Mouse (Mus musculus): ENCODE data around the gene Vmn2r90. TPM values are rescaled to one million over a fixed set of nuclear protein-coding genes. Genes with fewer than 3 reads are reported as not detected.
"Not testable (repeated sequence)": the region's sequence is repeated elsewhere in the genome, so short reads cannot be mapped to it uniquely, and the experiment has no call there.

The Vmn2r90 gene
- not detected in 2 replicates for polyA plus RNA-seq (2016; fragmentation: Nextera tagmentation; extraction: Ambion mirVana)

- Histone ChIP-seq H3K9me3 (peaks cover 2% of the 10 kb centered on the region; the same call in 1 of the 2 replicates), H3K4me1 (replicated peaks) (no peaks in the 10 kb centered on the region), H3K27ac (no peak within 1 kb of the TSS), H3K4me3 (no peak within 1 kb of the TSS), H3K27me3 (ENCODE audit: insufficient read depth, poor library complexity, severe bottlenecking) (no peaks in the 10 kb centered on the region), H3K36me3 (no peaks in the 10 kb centered on the region)
- WGBS, result 72% methylated on average over 1 of the region's 1 CpGs
- DNase-seq (ENCODE audit: low spot score), result no peak
These were observed at the start of gene Vmn2r90 for GRCm38 (mm10) chr17:17703447-17703846. Gene Vmn2r90 (plus strand): TSS chr17:17703747.

- 35% methylated on average over 10 of the region's 10 CpGs for WGBS
- DNase-seq (ENCODE audit: low spot score), result no peak
- Histone ChIP-seq H3K27me3 (ENCODE audit: insufficient read depth, poor library complexity, severe bottlenecking) (no peaks in the 10 kb centered on the region), H3K4me3 (no peak overlapping the region), H3K9me3 (no peaks in the 10 kb centered on the region; the same call in 1 of the 2 replicates), H3K27ac (no peak overlapping the region), H3K36me3 (no peaks in the 10 kb centered on the region), H3K4me1 (replicated peaks) (0 out of 2 replicates have a peak, but pooled peaks cover 3% of the 10 kb centered on the region)
These were observed 48.3 kb upstream of the Vmn2r90 start for GRCm38 (mm10) chr17:17654997-17655828.

- Histone ChIP-seq H3K27ac (no peak overlapping the region), H3K4me1 (replicated peaks) (0 out of 2 replicates have a peak, but pooled peaks cover 3% of the 10 kb centered on the region), H3K4me3 (no peak overlapping the region), H3K27me3 (ENCODE audit: insufficient read depth, poor library complexity, severe bottlenecking) (no peaks in the 10 kb centered on the region), H3K9me3 (no peaks in the 10 kb centered on the region; the same call in 1 of the 2 replicates), H3K36me3 (no peaks in the 10 kb centered on the region)
- 52% methylated on average over 2 of the region's 2 CpGs for WGBS
- DNase-seq (ENCODE audit: low spot score), result no peak
These were observed 47.7 kb upstream of the Vmn2r90 start for GRCm38 (mm10) chr17:17655829-17656176.

GRCm38 (mm10) chr17:17678781-17679180, 24.8 kb upstream of the Vmn2r90 start:
- no peaks in the 10 kb centered on the region for H3K36me3 ChIP-seq
- H3K4me3 ChIP-seq, result no peak overlapping the region
- H3K27me3 ChIP-seq (ENCODE audit: insufficient read depth, poor library complexity, severe bottlenecking), result no peaks in the 10 kb centered on the region
- no peak for DNase-seq (ENCODE audit: low spot score)
- H3K9me3 ChIP-seq, result no peaks in the 10 kb centered on the region
- no peaks in the 10 kb centered on the region for H3K4me1 ChIP-seq (replicated peaks)
- 95% methylated on average over 1 of the region's 1 CpGs for WGBS
- no peak overlapping the region for H3K27ac ChIP-seq

- DNase-seq (ENCODE audit: low spot score), result no peak
- H3K27ac ChIP-seq, result no peak overlapping the region
- H3K36me3 ChIP-seq, result no peaks in the 10 kb centered on the region
- H3K27me3 ChIP-seq (ENCODE audit: insufficient read depth, poor library complexity, severe bottlenecking), result no peaks in the 10 kb centered on the region
- H3K4me1 ChIP-seq (replicated peaks), result no peaks in the 10 kb centered on the region
- WGBS, result 71% methylated on average over 2 of the region's 2 CpGs
- no peak overlapping the region for H3K4me3 ChIP-seq
- no peaks in the 10 kb centered on the region for H3K9me3 ChIP-seq
These were observed 12.9 kb upstream of the Vmn2r90 start for GRCm38 (mm10) chr17:17690659-17691058.

GRCm38 (mm10) chr17:17732396-17732795, 28.8 kb downstream of the Vmn2r90 start:
- not testable (repeated sequence) for H3K36me3 ChIP-seq; DNase-seq (ENCODE audit: low spot score); H3K4me3 ChIP-seq; H3K27ac ChIP-seq; H3K9me3 ChIP-seq; H3K4me1 ChIP-seq (replicated peaks); H3K27me3 ChIP-seq (ENCODE audit: insufficient read depth, poor library complexity, severe bottlenecking)
- WGBS, result 81% methylated on average over 4 of the region's 4 CpGs

GRCm38 (mm10) chr17:17738635-17739034, 35.1 kb downstream of the Vmn2r90 start:
- no peak for DNase-seq (ENCODE audit: low spot score)
- Histone ChIP-seq H3K4me3 (no peak overlapping the region), H3K27ac (no peak overlapping the region), H3K4me1 (replicated peaks) (no peaks in the 10 kb centered on the region), H3K36me3 (no peaks in the 10 kb centered on the region), H3K9me3 (peaks cover 18% of the 10 kb centered on the region), H3K27me3 (ENCODE audit: insufficient read depth, poor library complexity, severe bottlenecking) (no peaks in the 10 kb centered on the region)
- WGBS, result 81% methylated on average over 1 of the region's 1 CpGs

- H3K27me3 ChIP-seq (ENCODE audit: insufficient read depth, poor library complexity, severe bottlenecking); DNase-seq (ENCODE audit: low spot score); H3K4me3 ChIP-seq; H3K4me1 ChIP-seq (replicated peaks); H3K27ac ChIP-seq; H3K36me3 ChIP-seq: not testable (repeated sequence)
- 92% methylated on average over 7 of the region's 7 CpGs for WGBS
- H3K9me3 ChIP-seq, result peaks cover 18% of the 10 kb centered on the region
These were observed 35.8 kb downstream of the Vmn2r90 start for GRCm38 (mm10) chr17:17739300-17739699.

- WGBS, result 80% methylated on average over 5 of the region's 5 CpGs
- peaks cover 18% of the 10 kb centered on the region for H3K9me3 ChIP-seq
- not testable (repeated sequence) for H3K27me3 ChIP-seq (ENCODE audit: insufficient read depth, poor library complexity, severe bottlenecking); DNase-seq (ENCODE audit: low spot score); H3K4me3 ChIP-seq; H3K27ac ChIP-seq; H3K36me3 ChIP-seq; H3K4me1 ChIP-seq (replicated peaks)
These were observed 36.4 kb downstream of the Vmn2r90 start for GRCm38 (mm10) chr17:17739936-17740335.

- H3K4me3 ChIP-seq; H3K27ac ChIP-seq; H3K36me3 ChIP-seq; DNase-seq (ENCODE audit: low spot score); H3K27me3 ChIP-seq (ENCODE audit: insufficient read depth, poor library complexity, severe bottlenecking); H3K4me1 ChIP-seq (replicated peaks): not testable (repeated sequence)
- H3K9me3 ChIP-seq, result peaks cover 18% of the 10 kb centered on the region
These were observed 38.0 kb downstream of the Vmn2r90 start for GRCm38 (mm10) chr17:17741516-17741915.

- H3K4me3 ChIP-seq; H3K27me3 ChIP-seq (ENCODE audit: insufficient read depth, poor library complexity, severe bottlenecking); H3K9me3 ChIP-seq; H3K36me3 ChIP-seq; H3K4me1 ChIP-seq (replicated peaks); H3K27ac ChIP-seq: not testable (repeated sequence)
- DNase-seq (ENCODE audit: low spot score), result peak; percentile 25
- 18% methylated on average over 4 of the region's 4 CpGs for WGBS
These were observed 45.8 kb downstream of the Vmn2r90 start for GRCm38 (mm10) chr17:17749371-17749770.

- 84% methylated on average over 1 of the region's 1 CpGs for WGBS
- H3K27ac ChIP-seq, result no peak overlapping the region
- no peak for DNase-seq (ENCODE audit: low spot score)
- H3K9me3 ChIP-seq, result no peaks in the 10 kb centered on the region
- no peak overlapping the region for H3K4me3 ChIP-seq
- H3K4me1 ChIP-seq (replicated peaks), result no peaks in the 10 kb centered on the region
- no peaks in the 10 kb centered on the region for H3K27me3 ChIP-seq (ENCODE audit: insufficient read depth, poor library complexity, severe bottlenecking)
- H3K36me3 ChIP-seq, result no peaks in the 10 kb centered on the region
These were observed 59.2 kb downstream of the Vmn2r90 start for GRCm38 (mm10) chr17:17762614-17763293.

GRCm38 (mm10) chr17:17764206-17764605, 60.7 kb downstream of the Vmn2r90 start:
- Histone ChIP-seq H3K9me3 (no peaks in the 10 kb centered on the region), H3K36me3 (no peaks in the 10 kb centered on the region), H3K4me3 (no peak overlapping the region), H3K4me1 (replicated peaks) (no peaks in the 10 kb centered on the region), H3K27me3 (ENCODE audit: insufficient read depth, poor library complexity, severe bottlenecking) (no peaks in the 10 kb centered on the region), H3K27ac (no peak overlapping the region)
- 65% methylated on average over 1 of the region's 1 CpGs for WGBS
- DNase-seq (ENCODE audit: low spot score), result no peak
